Mouse (Mus musculus) cerebellum, adult 2 months (tissue): ENCODE results near the gene Phldb3. TPM values are rescaled to one million over a fixed set of nuclear protein-coding genes. Genes with fewer than 3 reads are reported as not detected.

Experiments
- DNase-seq, 2 experiments: peaks; one replicate each; pipeline ENCODE4 v3.0.0; 2021
- H3K27ac ChIP-seq: fragments of 200-500 bp; 2 replicates; pipeline ENCODE4 v1.5.1; 2012; ENCODE audit warnings: low read length, control low read depth, inconsistent platforms; ENCODE audit not compliant: insufficient read depth
- H3K27me3 ChIP-seq: fragments of 200-500 bp; 2 replicates; pipeline ENCODE4 v1.6.1; 2012; ENCODE audit warnings: inconsistent platforms, mild to moderate bottlenecking, low read length, moderate library complexity; ENCODE audit not compliant: control insufficient read depth, insufficient read depth
- H3K4me1 ChIP-seq: fragments of 200-500 bp; 2 replicates; pipeline ENCODE4 v1.6.1; 2011; ENCODE audit warnings: low read length; ENCODE audit not compliant: control insufficient read depth, insufficient read depth
- H3K4me3 ChIP-seq: fragments of 200-500 bp; replicated peaks from 2 replicates; pipeline ENCODE3; 2011; ENCODE audit warnings: mild to moderate bottlenecking, low read depth, low read length, control low read depth; ENCODE audit not compliant: insufficient read depth
- CTCF ChIP-seq: fragments of 200-500 bp; IDR thresholded peaks from 2 replicates; pipeline ENCODE4 v1.5.1; 2011; ENCODE audit warnings: low read depth, mild to moderate bottlenecking, control low read depth, low read length, moderate library complexity, borderline replicate concordance; ENCODE audit not compliant: insufficient read depth
- POLR2A ChIP-seq: fragments of 200-500 bp; IDR thresholded peaks from 2 replicates; pipeline ENCODE4 v1.6.1; 2011; ENCODE audit warnings: low read length, control low read depth, borderline replicate concordance; ENCODE audit not compliant: insufficient read depth
- WGBS: fragments of 180-500 bp; shearing (Covaris S2); methylation state at CpG from one replicate; pipeline ENCODE4 v1.1.7; 2018; 5-methylcytosine and 5-hydroxymethylcytosine counted together
- polyA plus RNA-seq: library from polyadenylated mRNA; depleted of rRNA; stranded (reverse); fragments of >200 nt; gene quantifications from 2 replicates; pipeline ENCODE4 v1.2.3, GENCODE M21; 2012; rRNA removed

Gene Phldb3
- polyA plus RNA-seq, 1 experiment: 0.18 TPM

DNA sequence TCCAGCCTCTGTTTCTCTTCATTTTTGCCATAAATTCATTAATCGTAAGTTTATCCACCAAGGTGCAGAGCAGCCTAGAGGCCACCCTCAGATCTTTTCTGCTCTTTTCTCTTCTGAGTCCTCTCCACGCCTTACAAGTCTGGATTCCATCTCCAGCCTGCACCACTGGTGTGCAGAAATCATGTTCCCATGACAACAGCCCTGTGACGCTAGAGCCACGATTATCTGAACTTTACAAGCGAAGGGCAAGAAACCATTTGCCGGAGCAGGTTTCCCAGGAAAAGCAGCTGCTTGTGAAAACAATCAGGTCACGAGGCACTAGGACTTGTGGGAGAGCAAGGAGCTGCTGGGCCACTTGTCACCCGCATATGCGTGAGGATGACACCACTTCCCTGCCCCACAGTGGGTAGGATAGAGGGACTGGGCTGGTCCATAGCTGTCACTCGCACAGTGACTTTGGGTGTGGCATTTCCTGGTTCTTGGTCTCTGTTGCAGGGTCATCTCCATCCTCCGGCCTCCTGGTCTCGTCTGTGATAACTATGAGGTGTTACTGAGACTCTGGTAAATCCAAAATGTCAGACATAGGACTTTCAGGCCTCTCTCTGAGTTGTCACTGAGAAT lies 49.3 kb downstream of the Phldb3 start:
- TF ChIP-seq CTCF: no peak
- TF ChIP-seq POLR2A: no peak
- no peak for DNase-seq
- Histone ChIP-seq H3K27ac (no peak overlapping the region), H3K4me1 (no peaks in the 10 kb centered on the region), H3K4me3 (no peak overlapping the region), H3K27me3 (no peaks in the 10 kb centered on the region)
- WGBS: 61% methylated on average over 12 of the region's 12 CpGs

DNA sequence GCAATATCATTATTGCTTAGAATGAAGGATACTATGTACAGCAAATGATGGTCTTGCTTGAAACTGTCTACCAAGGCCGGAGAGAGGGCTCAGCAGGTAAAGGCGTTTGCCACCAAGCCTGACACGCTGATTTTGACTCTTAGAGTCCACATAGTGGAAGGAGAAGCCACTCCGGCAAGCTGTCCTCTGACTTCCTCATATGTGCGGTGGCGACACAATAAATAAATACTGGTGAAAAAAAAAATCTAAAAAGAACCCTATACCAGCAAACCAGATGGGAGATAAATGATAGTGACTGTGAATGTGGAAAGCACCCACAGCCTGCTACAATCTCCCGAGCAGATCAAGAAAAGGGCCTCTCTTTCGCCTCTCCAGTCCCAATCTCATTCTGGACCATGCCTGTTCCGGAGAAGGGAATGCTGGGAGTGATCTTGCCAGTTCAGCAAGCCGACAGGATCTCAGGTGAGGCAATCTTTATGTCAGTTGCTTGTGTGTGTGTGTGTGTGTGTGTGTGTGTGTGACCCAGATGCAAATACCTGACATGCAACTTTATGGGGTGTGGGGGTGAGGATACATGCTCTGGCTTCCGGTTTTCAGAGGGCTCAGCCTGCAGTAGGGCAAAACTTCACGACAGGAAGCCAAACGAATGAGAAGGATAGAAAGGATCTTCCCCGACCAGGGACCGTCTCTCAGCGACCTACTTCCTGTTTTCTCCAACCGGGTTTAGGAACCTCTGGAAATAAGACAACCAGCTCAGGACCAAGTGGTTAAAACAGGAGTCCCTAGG lies 50.7 kb downstream of the Phldb3 start:
- Histone ChIP-seq H3K4me3 (no peak overlapping the region), H3K27ac (no peak overlapping the region), H3K27me3 (no peaks in the 10 kb centered on the region), H3K4me1 (no peaks in the 10 kb centered on the region)
- TF ChIP-seq CTCF: no peak
- TF ChIP-seq POLR2A: no peak
- DNase-seq: no peak
- WGBS: 75% methylated on average over 17 of the region's 17 CpGs

- H3K27me3 ChIP-seq: no peaks in the 10 kb centered on the region
Measured at GRCm38 (mm10) chr7:24662575-24662974, 52.0 kb downstream of the Phldb3 start.

DNA sequence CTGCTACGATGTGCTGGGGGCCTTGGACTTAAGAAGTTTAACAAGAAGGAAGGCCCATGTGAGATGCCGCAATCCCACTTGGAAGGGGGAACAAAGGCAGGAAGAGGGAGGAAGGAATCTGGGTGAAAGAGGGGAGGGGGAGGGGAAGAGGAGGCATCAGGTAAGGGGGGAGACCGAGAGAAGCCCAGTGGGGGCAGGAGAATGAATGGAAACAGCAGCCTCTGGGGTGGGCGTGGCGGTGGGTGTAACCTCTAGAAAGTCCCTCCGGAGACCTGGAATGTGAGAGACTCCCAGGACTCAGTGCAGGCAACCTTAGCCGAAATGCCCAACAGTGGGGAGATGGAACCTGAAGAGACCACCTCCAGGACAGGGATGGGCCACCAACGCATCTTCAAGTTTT lies 53.7 kb downstream of the Phldb3 start:
- DNase-seq: no peak

More at GRCm38 (mm10) chr7:24662575-24662974, 52.0 kb downstream of the Phldb3 start:
- TF ChIP-seq CTCF: peak; percentile 91
- no peak for TF ChIP-seq POLR2A
- Histone ChIP-seq H3K4me3 (no peak overlapping the region), H3K4me1 (no peaks in the 10 kb centered on the region), H3K27ac (no peak overlapping the region)
- WGBS: 6% methylated on average over 8 of the region's 8 CpGs
- DNase-seq: peak; percentile 33 to 55

GRCm38 (mm10) chr7:24664959-24665358 lies 54.4 kb downstream of the Phldb3 start:
- H3K4me1 ChIP-seq: no peaks in the 10 kb centered on the region
- TF ChIP-seq POLR2A: no peak
- no peak for TF ChIP-seq CTCF
- H3K4me3 ChIP-seq: no peak overlapping the region
- H3K27me3 ChIP-seq: no peaks in the 10 kb centered on the region
- no peak overlapping the region for H3K27ac ChIP-seq
- no peak for DNase-seq
- WGBS: 61% methylated on average over 9 of the region's 9 CpGs

More for the DNA sequence above, 53.7 kb downstream of the Phldb3 start:
- no peak overlapping the region for H3K4me3 ChIP-seq
- 48% methylated on average over 8 of the region's 8 CpGs for WGBS
- H3K4me1 ChIP-seq: no peaks in the 10 kb centered on the region
- no peaks in the 10 kb centered on the region for H3K27me3 ChIP-seq
- no peak for TF ChIP-seq CTCF
- no peak for TF ChIP-seq POLR2A
- H3K27ac ChIP-seq: no peak overlapping the region

DNA sequence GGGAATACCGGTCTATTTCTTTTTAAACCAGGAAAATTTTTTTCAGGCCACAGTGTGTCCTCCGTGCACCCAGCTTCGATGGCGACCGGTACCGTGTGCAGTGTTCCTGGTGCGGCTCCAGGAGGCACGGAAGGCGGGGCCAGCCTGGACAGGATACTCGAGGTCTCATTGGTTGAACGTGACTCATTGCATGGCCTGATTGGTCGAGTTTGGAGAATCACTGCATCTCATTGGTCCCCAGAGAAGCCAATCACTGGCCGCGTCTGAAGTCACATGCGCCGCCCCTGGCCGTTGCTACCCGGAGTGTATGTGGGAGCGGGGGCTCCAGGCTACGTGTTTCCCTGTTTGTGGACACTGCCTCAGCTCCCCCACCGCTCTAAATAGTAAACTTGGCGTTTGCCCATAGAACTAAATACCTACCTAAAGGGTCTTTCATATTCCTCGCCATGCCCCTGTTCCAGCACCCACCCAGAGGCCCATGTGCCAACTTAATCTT lies 61.4 kb downstream of the Phldb3 start:
- H3K27ac ChIP-seq: no peak overlapping the region
- WGBS: 87% methylated on average over 23 of the region's 23 CpGs
- no peak overlapping the region for H3K4me3 ChIP-seq
- no peak for DNase-seq
- no peak for TF ChIP-seq CTCF
- no peak for TF ChIP-seq POLR2A
- H3K27me3 ChIP-seq: no peaks in the 10 kb centered on the region
- H3K4me1 ChIP-seq: no peaks in the 10 kb centered on the region

DNA sequence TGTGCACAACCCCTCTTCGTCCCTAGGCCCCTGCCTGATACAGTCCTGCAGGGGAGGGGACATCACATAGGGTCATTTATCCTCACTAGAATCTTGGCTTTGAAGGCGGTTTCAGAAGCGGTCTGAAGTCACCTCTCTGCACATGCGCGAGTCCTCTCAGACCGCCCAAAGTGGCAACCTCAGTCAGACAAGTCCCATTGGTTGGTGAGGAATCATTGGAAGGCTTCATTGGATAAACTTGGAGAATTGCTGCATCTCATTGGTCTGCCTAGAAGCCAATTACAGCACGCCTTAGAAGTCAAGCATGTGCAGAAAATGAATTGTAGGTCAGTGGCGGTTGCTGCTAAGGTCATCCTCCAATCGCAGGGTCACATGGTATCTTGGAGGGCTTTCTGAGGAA lies 66.0 kb downstream of the Phldb3 start, which contains the start of gene Tex101:
TSS of gene Tex101 (minus strand) at position 101 of the 400 bp plus-strand sequence.
- WGBS: 87% methylated on average over 9 of the region's 9 CpGs
- no peaks in the 10 kb centered on the region for H3K4me1 ChIP-seq
- no peak for DNase-seq
- TF ChIP-seq CTCF: no peak
- TF ChIP-seq POLR2A: no peak
- no peaks in the 10 kb centered on the region for H3K27me3 ChIP-seq
- H3K4me3 ChIP-seq: no peak within 1 kb of the TSS
- H3K27ac ChIP-seq: no peak within 1 kb of the TSS

Other genes with a start within 250 kb of the Phldb3 start
- 0.49 and 0.59 TPM in 2 replicates for gene Kcnn4, start 240.5 kb upstream of the Phldb3 start, polyA plus RNA-seq
- 89.3 and 95.5 TPM in 2 replicates for gene Smg9, start 211.1 kb upstream of the Phldb3 start, polyA plus RNA-seq
- gene Irgc1, start 158.5 kb upstream of the Phldb3 start, polyA plus RNA-seq: not detected in 2 replicates
- 0.79 and 0.97 TPM in 2 replicates for gene Plaur, start 148.3 kb upstream of the Phldb3 start, polyA plus RNA-seq
- gene Cadm4, start 128.7 kb upstream of the Phldb3 start, polyA plus RNA-seq: 285 and 312 TPM in 2 replicates
- gene Zfp428, start 103.8 kb upstream of the Phldb3 start, polyA plus RNA-seq: 68.5 and 68.6 TPM in 2 replicates
- not detected in 2 replicates for gene AC161166.1, start 98.3 kb upstream of the Phldb3 start, polyA plus RNA-seq
- gene Irgq, start 80.1 kb upstream of the Phldb3 start, polyA plus RNA-seq: 37.0 and 38.3 TPM in 2 replicates
- gene Pinlyp, start 64.6 kb upstream of the Phldb3 start, polyA plus RNA-seq: not detected in 2 replicates
- 46.2 and 51.3 TPM in 2 replicates for gene Xrcc1, start 64.5 kb upstream of the Phldb3 start, polyA plus RNA-seq
- 25.7 and 28.0 TPM in 2 replicates for gene Ethe1, start 23.2 kb upstream of the Phldb3 start, polyA plus RNA-seq
- gene Zfp575, start 23.1 kb upstream of the Phldb3 start, polyA plus RNA-seq: 1.4 TPM in 2 replicates
- gene Lypd3, start 25.8 kb downstream of the Phldb3 start, polyA plus RNA-seq: 0.08 TPM in 1 of 2 replicates, not detected in the other
- gene Tex101, start 65.9 kb downstream of the Phldb3 start, polyA plus RNA-seq: not detected in 2 replicates
- gene BC049730, start 98.5 kb downstream of the Phldb3 start, polyA plus RNA-seq: not detected in 2 replicates
- not detected in 2 replicates for gene Gm4763, start 116.1 kb downstream of the Phldb3 start, polyA plus RNA-seq
- 0.11 and 0.17 TPM in 2 replicates for gene Cd177, start 149.5 kb downstream of the Phldb3 start, polyA plus RNA-seq
- gene Ceacam10, start 166.4 kb downstream of the Phldb3 start, polyA plus RNA-seq: 0.29 and 0.30 TPM in 2 replicates